Mouse (Mus musculus) intestine, embryonic 16.5 days (tissue): ENCODE data around the gene Bst1. TPM values are rescaled to one million over a fixed set of nuclear protein-coding genes. Genes with fewer than 3 reads are reported as not detected.
A peak's percentile ranks its signal among the peaks of the same experiment; 100 is the strongest.

Experiments
- ATAC-seq: fragments of 200-750 bp; cut with Nextera tagmentation; 2 replicates; pipeline ENCODE4 v1.8.0; 2017; ENCODE audit warnings: moderate TSS enrichment, moderate library complexity
- H3K27ac ChIP-seq: fragments of 300-500 bp; sonication (generic); 2 replicates; pipeline ENCODE4 v1.5.1; 2014; ENCODE audit warnings: mild to moderate bottlenecking, low read length
- H3K27me3 ChIP-seq: fragments of 300-500 bp; sonication (generic); replicated peaks from 2 replicates; pipeline ENCODE4 v1.6.1; 2014; ENCODE audit warnings: low read length, control low read depth, mixed read lengths; ENCODE audit not compliant: control insufficient read depth, insufficient read depth
- H3K36me3 ChIP-seq: fragments of 300-500 bp; sonication (generic); 2 replicates; pipeline ENCODE4 v1.6.1; 2014; ENCODE audit warnings: low read length, control low read depth; ENCODE audit not compliant: control insufficient read depth, insufficient read depth
- H3K4me1 ChIP-seq: fragments of 300-500 bp; sonication (generic); 2 replicates; pipeline ENCODE4 v1.6.1; 2014; ENCODE audit warnings: low read length, control low read depth, mixed read lengths; ENCODE audit not compliant: control insufficient read depth, insufficient read depth
- H3K4me2 ChIP-seq: fragments of 300-500 bp; sonication (generic); 2 replicates; pipeline ENCODE4 v1.6.1; 2014; ENCODE audit warnings: low read depth, low read length, control low read depth
- H3K4me3 ChIP-seq: fragments of 300-500 bp; sonication (generic); 2 replicates; pipeline ENCODE4 v1.5.1; 2014; ENCODE audit warnings: mild to moderate bottlenecking, low read length
- H3K9ac ChIP-seq: fragments of 300-500 bp; sonication (generic); 2 replicates; pipeline ENCODE4 v1.6.1; 2014; ENCODE audit warnings: low read depth, low read length
- H3K9me3 ChIP-seq: fragments of 300-500 bp; sonication (generic); 2 replicates; pipeline ENCODE4 v1.6.1; 2016; ENCODE audit warnings: low read length, control low read depth; ENCODE audit not compliant: control insufficient read depth
- WGBS: fragments of 180-500 bp; shearing (Covaris S2); extraction: QIAGEN DNeasy Blood & Tissue Kit; methylation state at CpG from one replicate; pipeline ENCODE4 v1.1.7; 2014; 5-methylcytosine and 5-hydroxymethylcytosine counted together
- polyA plus RNA-seq: library from polyadenylated mRNA; unstranded; fragments of >200 nt; fragmentation: Nextera tagmentation; extraction: Ambion mirVana; gene quantifications from 2 replicates; pipeline ENCODE4 v1.2.1, GENCODE M21; 2015

Bst1 gene
- polyA plus RNA-seq, 1 experiment from 2014 or later = 1.1 TPM

- Histone ChIP-seq H3K4me1 (no peaks in the 10 kb centered on the region), H3K27ac (no peak overlapping the region), H3K27me3 (no peaks in the 10 kb centered on the region), H3K36me3 (no peaks in the 10 kb centered on the region), H3K9ac (no peak overlapping the region), H3K4me3 (no peak overlapping the region), H3K9me3 (no peaks in the 10 kb centered on the region), H3K4me2 (no peak overlapping the region)
- ATAC-seq = no peak
- 85% methylated on average over 2 of the region's 2 CpGs for WGBS
These were observed 8.2 kb downstream of the Bst1 start for GRCm38 (mm10) chr5:43826883-43827282.

GRCm38 (mm10) chr5:43827366-43827765 lies 8.7 kb downstream of the Bst1 start:
- Histone ChIP-seq H3K9me3 (no peaks in the 10 kb centered on the region), H3K27me3 (no peaks in the 10 kb centered on the region), H3K4me2 (no peak overlapping the region), H3K9ac (no peak overlapping the region), H3K27ac (no peak overlapping the region), H3K36me3 (no peaks in the 10 kb centered on the region), H3K4me1 (no peaks in the 10 kb centered on the region), H3K4me3 (no peak overlapping the region)
- ATAC-seq = no peak
- 71% methylated on average over 9 of the region's 9 CpGs for WGBS

GRCm38 (mm10) chr5:43836590-43836989 lies 17.9 kb downstream of the Bst1 start:
- no peak overlapping the region for H3K4me2 ChIP-seq
- H3K9me3 ChIP-seq = no peaks in the 10 kb centered on the region
- no peak overlapping the region for H3K4me3 ChIP-seq
- no peaks in the 10 kb centered on the region for H3K27me3 ChIP-seq
- 86% methylated on average over 7 of the region's 7 CpGs for WGBS
- ATAC-seq = no peak
- H3K4me1 ChIP-seq = no peaks in the 10 kb centered on the region
- no peak overlapping the region for H3K27ac ChIP-seq
- no peak overlapping the region for H3K9ac ChIP-seq
- H3K36me3 ChIP-seq = no peaks in the 10 kb centered on the region

GRCm38 (mm10) chr5:43837372-43837771 lies 18.7 kb downstream of the Bst1 start:
- H3K4me3 ChIP-seq = no peak overlapping the region
- ATAC-seq = no peak
- no peaks in the 10 kb centered on the region for H3K27me3 ChIP-seq
- 56% methylated on average over 5 of the region's 5 CpGs for WGBS
- H3K9ac ChIP-seq = no peak overlapping the region
- no peaks in the 10 kb centered on the region for H3K4me1 ChIP-seq
- no peak overlapping the region for H3K4me2 ChIP-seq
- no peak overlapping the region for H3K27ac ChIP-seq
- H3K9me3 ChIP-seq = no peaks in the 10 kb centered on the region
- no peaks in the 10 kb centered on the region for H3K36me3 ChIP-seq

- no peaks in the 10 kb centered on the region for H3K36me3 ChIP-seq
- H3K9ac ChIP-seq = 0 out of 2 replicates have a peak overlapping the region, but pooled peaks have one; percentile 15
- no peaks in the 10 kb centered on the region for H3K27me3 ChIP-seq
- H3K4me3 ChIP-seq = no peak overlapping the region
- no peaks in the 10 kb centered on the region for H3K9me3 ChIP-seq
- peaks cover 4% of the 10 kb centered on the region; the same call in 1 of the 2 replicates for H3K4me1 ChIP-seq
- peak overlapping the region; percentile 22 for H3K4me2 ChIP-seq
- 34% methylated on average over 11 of the region's 11 CpGs for WGBS
- H3K27ac ChIP-seq = no peak overlapping the region
- peak; percentile 71 for ATAC-seq
These were observed 22.7 kb downstream of the Bst1 start for GRCm38 (mm10) chr5:43841144-43842010.

GRCm38 (mm10) chr5:43842011-43842285 lies 23.3 kb downstream of the Bst1 start:
- Histone ChIP-seq H3K9me3 (no peaks in the 10 kb centered on the region), H3K36me3 (no peaks in the 10 kb centered on the region), H3K9ac (0 out of 2 replicates have a peak overlapping the region, but pooled peaks have one; percentile 15), H3K27ac (no peak overlapping the region), H3K4me3 (no peak overlapping the region), H3K4me1 (peaks cover 4% of the 10 kb centered on the region; the same call in 1 of the 2 replicates), H3K27me3 (no peaks in the 10 kb centered on the region), H3K4me2 (peak overlapping the region; percentile 22; the same call in 1 of the 2 replicates)
- ATAC-seq = no peak
- 79% methylated on average over 5 of the region's 5 CpGs for WGBS

GRCm38 (mm10) chr5:43842576-43843155 lies 24.0 kb downstream of the Bst1 start:
- peaks cover 4% of the 10 kb centered on the region; the same call in 1 of the 2 replicates for H3K4me1 ChIP-seq
- ATAC-seq = no peak
- H3K4me2 ChIP-seq = no peak overlapping the region
- no peak overlapping the region for H3K27ac ChIP-seq
- no peak overlapping the region for H3K9ac ChIP-seq
- 68% methylated on average over 3 of the region's 3 CpGs for WGBS
- no peaks in the 10 kb centered on the region for H3K36me3 ChIP-seq
- no peak overlapping the region for H3K4me3 ChIP-seq
- no peaks in the 10 kb centered on the region for H3K9me3 ChIP-seq
- H3K27me3 ChIP-seq = no peaks in the 10 kb centered on the region

- Histone ChIP-seq H3K4me1 (peaks cover 4% of the 10 kb centered on the region; the same call in 1 of the 2 replicates), H3K4me2 (no peak overlapping the region), H3K9ac (no peak overlapping the region), H3K9me3 (no peaks in the 10 kb centered on the region), H3K4me3 (no peak overlapping the region), H3K36me3 (no peaks in the 10 kb centered on the region), H3K27ac (no peak overlapping the region), H3K27me3 (no peaks in the 10 kb centered on the region)
- 86% methylated on average over 5 of the region's 5 CpGs for WGBS
- no peak for ATAC-seq
These were observed 26.4 kb downstream of the Bst1 start for GRCm38 (mm10) chr5:43845083-43845482.

GRCm38 (mm10) chr5:43845646-43846045 lies 27.0 kb downstream of the Bst1 start:
- Histone ChIP-seq H3K9me3 (no peaks in the 10 kb centered on the region), H3K4me2 (no peak overlapping the region), H3K4me3 (no peak overlapping the region), H3K9ac (no peak overlapping the region), H3K4me1 (peaks cover 4% of the 10 kb centered on the region; the same call in 1 of the 2 replicates), H3K27me3 (no peaks in the 10 kb centered on the region), H3K27ac (no peak overlapping the region), H3K36me3 (no peaks in the 10 kb centered on the region)
- 74% methylated on average over 1 of the region's 1 CpGs for WGBS
- no peak for ATAC-seq
